Mouse (Mus musculus) kidney, embryonic 15.5 days (tissue): ENCODE results near the gene Borcs6. TPM values are rescaled to one million over a fixed set of nuclear protein-coding genes. Genes with fewer than 3 reads are reported as not detected.
A peak's percentile ranks its signal among the peaks of the same experiment; 100 is the strongest.

ENCODE experiments used
- ATAC-seq: fragments of 200-750 bp; cut with Nextera tagmentation; replicated peaks from 2 replicates; pipeline ENCODE4 v1.8.0; 2017; ENCODE audit warnings: moderate TSS enrichment; ENCODE audit not compliant: low FRiP score
- H3K27ac ChIP-seq: fragments of 300-500 bp; sonication (generic); 2 replicates; pipeline ENCODE4 v1.5.1; 2015; ENCODE audit warnings: mild to moderate bottlenecking, inconsistent platforms
- H3K27me3 ChIP-seq: fragments of 300-500 bp; sonication (generic); 2 replicates; pipeline ENCODE4 v1.6.1; 2015; ENCODE audit warnings: inconsistent platforms
- H3K36me3 ChIP-seq: fragments of 300-500 bp; sonication (generic); 2 replicates; pipeline ENCODE4 v1.6.1; 2015; ENCODE audit warnings: inconsistent platforms
- H3K4me1 ChIP-seq: fragments of 300-500 bp; sonication (generic); 2 replicates; pipeline ENCODE4 v1.6.1; 2015; ENCODE audit warnings: inconsistent platforms
- H3K4me2 ChIP-seq: fragments of 300-500 bp; sonication (generic); 2 replicates; pipeline ENCODE4 v1.6.1; 2015; ENCODE audit warnings: moderate library complexity, mild to moderate bottlenecking, inconsistent platforms
- H3K4me3 ChIP-seq: fragments of 300-500 bp; sonication (generic); replicated peaks from 2 replicates; pipeline ENCODE4 v1.5.1; 2015; ENCODE audit warnings: mild to moderate bottlenecking, inconsistent platforms
- H3K9ac ChIP-seq: fragments of 300-500 bp; sonication (generic); 2 replicates; pipeline ENCODE4 v1.6.1; 2015; ENCODE audit warnings: mild to moderate bottlenecking, inconsistent platforms
- H3K9me3 ChIP-seq: fragments of 300-500 bp; sonication (generic); replicated peaks from 2 replicates; pipeline ENCODE4 v1.6.1; 2016; ENCODE audit warnings: inconsistent platforms
- WGBS: fragments of 180-500 bp; shearing (Covaris S2); methylation state at CpG from one replicate; pipeline ENCODE4 v1.1.7; 2015; ENCODE audit warnings: mixed read lengths; 5-methylcytosine and 5-hydroxymethylcytosine counted together
- polyA plus RNA-seq: library from polyadenylated mRNA; unstranded; fragments of >200 nt; fragmentation: Nextera tagmentation; extraction: Ambion mirVana; gene quantifications from 2 replicates; pipeline ENCODE4 v1.2.1, GENCODE M21; 2015

Borcs6 gene
- polyA plus RNA-seq, 1 experiment from 2014 or later, result 8.7 TPM

GRCm38 (mm10) chr11:69035411-69035810 lies 24.1 kb upstream of the Borcs6 start:
- no peak overlapping the region for H3K9ac ChIP-seq
- peak overlapping the region; percentile 82 for H3K4me3 ChIP-seq
- 80% methylated on average over 9 of the region's 9 CpGs for WGBS
- H3K36me3 ChIP-seq, result peaks cover 57% of the 10 kb centered on the region
- H3K9me3 ChIP-seq, result no peaks in the 10 kb centered on the region
- peaks cover 32% of the 10 kb centered on the region for H3K4me1 ChIP-seq
- no peak for ATAC-seq
- no peaks in the 10 kb centered on the region for H3K27me3 ChIP-seq
- H3K4me2 ChIP-seq, result peak overlapping the region; percentile 65
- H3K27ac ChIP-seq, result peak overlapping the region; percentile 90

GRCm38 (mm10) chr11:69035849-69036248 lies 23.7 kb upstream of the Borcs6 start:
- Histone ChIP-seq H3K9me3 (no peaks in the 10 kb centered on the region), H3K4me2 (peak overlapping the region; percentile 65), H3K27me3 (no peaks in the 10 kb centered on the region), H3K4me3 (peak overlapping the region; percentile 82), H3K4me1 (peaks cover 32% of the 10 kb centered on the region), H3K9ac (no peak overlapping the region), H3K27ac (peak overlapping the region; percentile 90), H3K36me3 (peaks cover 53% of the 10 kb centered on the region)
- WGBS, result 7% methylated on average over 8 of the region's 8 CpGs
- peak; percentile 24 for ATAC-seq

DNA sequence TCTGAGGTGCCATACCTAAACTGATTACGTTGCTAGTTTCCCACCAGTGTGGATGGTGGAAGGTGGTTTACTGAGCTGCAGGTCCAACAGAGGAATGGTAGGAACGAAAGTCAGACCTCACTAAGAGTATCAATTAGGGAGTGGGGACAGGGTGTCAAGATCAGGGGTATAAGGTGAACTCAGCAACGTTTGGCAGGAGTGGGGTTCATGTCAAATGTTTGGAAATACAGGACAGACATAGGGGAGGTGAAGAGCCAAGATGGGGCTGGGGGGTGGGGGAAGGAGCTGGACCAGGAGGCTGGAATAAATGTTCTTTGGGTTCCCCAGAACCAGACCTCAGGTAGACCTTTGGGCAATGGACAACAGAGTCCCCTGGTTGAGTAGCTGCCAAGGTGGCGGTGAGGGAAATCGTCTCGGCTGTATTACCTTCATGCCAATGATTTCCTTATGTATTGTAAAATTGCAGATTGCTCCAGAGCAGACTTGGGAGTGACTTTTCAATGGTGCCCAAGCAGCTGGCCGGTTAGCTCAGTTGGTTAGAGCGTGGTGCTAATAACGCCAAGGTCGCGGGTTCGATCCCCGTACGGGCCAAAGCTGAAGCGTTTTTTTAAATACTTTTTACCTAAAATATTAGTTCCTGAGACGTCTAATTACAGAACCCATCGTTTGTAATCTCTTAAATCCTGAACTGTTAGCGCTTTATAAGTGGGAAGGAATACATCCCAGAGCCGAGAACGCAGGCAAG lies 22.9 kb upstream of the Borcs6 start:
- ATAC-seq, result no peak
- peaks cover 44% of the 10 kb centered on the region for H3K36me3 ChIP-seq
- 10% methylated on average over 20 of the region's 20 CpGs for WGBS

GRCm38 (mm10) chr11:69037231-69038061 lies 22.1 kb upstream of the Borcs6 start:
- Histone ChIP-seq H3K4me2 (peak overlapping the region; percentile 65), H3K36me3 (peaks cover 37% of the 10 kb centered on the region), H3K9ac (peak overlapping the region; percentile 74), H3K9me3 (no peaks in the 10 kb centered on the region), H3K4me1 (peaks cover 32% of the 10 kb centered on the region), H3K4me3 (peak overlapping the region; percentile 82), H3K27me3 (no peaks in the 10 kb centered on the region), H3K27ac (peak overlapping the region; percentile 90)
- ATAC-seq, result peak; percentile 20
- under 1% methylated on average over 34 of the region's 34 CpGs for WGBS

More for the DNA sequence above, 22.9 kb upstream of the Borcs6 start:
- peak overlapping the region; percentile 90 for H3K27ac ChIP-seq
- H3K4me1 ChIP-seq, result peaks cover 32% of the 10 kb centered on the region
- H3K4me2 ChIP-seq, result peak overlapping the region; percentile 65
- H3K9me3 ChIP-seq, result no peaks in the 10 kb centered on the region
- H3K9ac ChIP-seq, result peak overlapping the region; percentile 74
- peak overlapping the region; percentile 82 for H3K4me3 ChIP-seq
- no peaks in the 10 kb centered on the region for H3K27me3 ChIP-seq

- Histone ChIP-seq H3K36me3 (peaks cover 29% of the 10 kb centered on the region), H3K9me3 (no peaks in the 10 kb centered on the region), H3K27ac (no peak overlapping the region), H3K27me3 (no peaks in the 10 kb centered on the region), H3K4me2 (peak overlapping the region; percentile 65), H3K4me1 (peaks cover 32% of the 10 kb centered on the region), H3K9ac (no peak overlapping the region), H3K4me3 (peak overlapping the region; percentile 82; the same call in 1 of the 2 replicates)
- no peak for ATAC-seq
- 66% methylated on average over 5 of the region's 5 CpGs for WGBS
Observed at GRCm38 (mm10) chr11:69038173-69038572, 21.3 kb upstream of the Borcs6 start.

DNA sequence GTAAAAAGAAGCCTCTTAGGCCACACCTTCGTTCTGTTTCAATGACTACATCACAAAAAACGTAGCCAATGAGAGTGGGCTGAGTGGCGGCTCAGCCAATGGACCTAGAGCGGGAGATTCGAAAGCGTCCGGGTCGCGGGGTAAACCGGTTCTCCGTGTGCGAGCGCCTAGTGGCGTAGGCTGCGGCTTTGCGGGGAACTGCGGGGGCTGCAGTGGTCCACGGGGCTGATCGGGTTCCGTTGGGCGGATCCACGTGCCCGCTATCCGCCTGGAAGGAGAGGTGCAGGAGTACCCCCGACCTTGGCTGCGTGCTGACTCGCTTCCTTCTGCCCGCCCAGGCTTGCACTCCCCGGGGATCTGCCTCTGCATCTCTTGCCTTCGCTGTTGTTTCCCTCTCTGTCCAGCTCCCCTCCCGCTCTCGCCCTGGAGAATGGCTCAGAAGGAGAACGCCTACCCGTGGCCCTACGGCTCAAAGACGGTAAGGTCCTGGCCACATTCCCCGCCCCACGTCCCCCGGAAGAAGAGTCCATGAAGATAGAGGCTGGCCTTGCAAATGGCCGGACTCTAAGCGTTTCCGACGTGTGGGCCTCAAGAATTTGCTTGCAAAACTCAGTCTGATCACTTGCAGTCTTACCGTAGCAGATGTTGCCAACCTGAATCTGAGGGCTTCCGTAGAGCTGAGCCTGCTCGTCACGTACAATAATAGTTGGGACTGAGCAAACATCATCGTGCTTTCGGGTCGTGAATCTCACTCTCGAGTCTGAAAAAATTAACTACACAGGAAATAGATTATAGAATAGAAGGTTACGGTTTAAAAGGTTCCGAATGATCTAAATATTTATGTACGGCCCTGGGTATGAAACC lies 13.8 kb upstream of the Borcs6 start, which contains the start of gene Aurkb:
TSS of gene Aurkb (plus strand) at position 117 of the 864 bp plus-strand sequence.
- Histone ChIP-seq H3K4me2 (peak within 1 kb of the TSS; percentile 70), H3K9me3 (no peaks in the 10 kb centered on the region), H3K4me3 (peak within 1 kb of the TSS; percentile 74), H3K4me1 (peaks cover 31% of the 10 kb centered on the region), H3K36me3 (peaks cover 31% of the 10 kb centered on the region), H3K27ac (peak within 1 kb of the TSS; percentile 95), H3K27me3 (no peaks in the 10 kb centered on the region), H3K9ac (peak within 1 kb of the TSS; percentile 67)
- WGBS, result under 1% methylated on average over 54 of the region's 54 CpGs
- peak; percentile 84 for ATAC-seq

DNA sequence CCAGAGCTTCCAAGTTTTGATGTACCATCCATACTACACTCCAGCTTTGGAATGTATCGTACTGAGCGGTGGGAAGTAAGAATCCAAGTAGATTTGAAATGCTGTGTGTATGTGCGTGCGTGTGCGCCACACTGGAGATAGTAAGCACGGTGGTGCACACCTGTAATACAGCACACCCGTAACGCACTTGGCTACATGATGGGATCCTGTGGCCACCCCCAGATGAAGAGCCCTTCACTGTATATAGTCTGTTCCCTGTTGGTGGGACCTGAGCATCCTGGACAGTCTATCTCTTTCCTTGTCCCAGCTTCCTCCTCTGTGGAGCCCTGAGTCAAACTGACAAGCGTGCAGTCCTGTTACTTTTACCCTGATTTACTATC lies 13.1 kb upstream of the Borcs6 start:
- Histone ChIP-seq H3K4me3 (peak overlapping the region; percentile 74), H3K9me3 (no peaks in the 10 kb centered on the region), H3K4me2 (peak overlapping the region; percentile 70), H3K36me3 (peaks cover 37% of the 10 kb centered on the region), H3K27ac (peak overlapping the region; percentile 95), H3K27me3 (no peaks in the 10 kb centered on the region), H3K9ac (peak overlapping the region; percentile 67), H3K4me1 (peaks cover 31% of the 10 kb centered on the region)
- WGBS, result 9% methylated on average over 9 of the region's 9 CpGs
- no peak for ATAC-seq

DNA sequence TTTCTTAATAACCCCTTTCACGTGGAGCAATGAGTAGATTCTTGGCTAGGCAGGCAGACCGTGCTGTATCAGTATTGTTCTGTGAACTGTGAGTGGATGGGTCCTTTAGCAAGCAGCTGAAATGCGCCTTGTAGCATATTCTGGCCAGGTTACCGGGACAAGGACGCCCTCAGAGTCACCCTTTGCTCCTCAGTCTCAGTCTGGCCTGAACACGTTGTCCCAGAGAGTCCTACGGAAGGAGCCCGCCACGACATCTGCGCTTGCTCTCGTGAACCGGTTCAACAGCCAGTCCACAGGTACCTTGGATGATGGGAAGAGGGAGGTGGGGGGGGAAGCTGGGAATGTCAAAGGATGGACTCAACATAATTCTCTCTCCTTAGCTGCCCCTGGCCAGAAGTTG lies 11.9 kb upstream of the Borcs6 start:
- Histone ChIP-seq H3K9ac (no peak overlapping the region), H3K4me2 (peak overlapping the region; percentile 70), H3K36me3 (peaks cover 46% of the 10 kb centered on the region), H3K27me3 (no peaks in the 10 kb centered on the region), H3K4me1 (peaks cover 31% of the 10 kb centered on the region), H3K9me3 (no peaks in the 10 kb centered on the region), H3K4me3 (peak overlapping the region; percentile 74), H3K27ac (no peak overlapping the region)
- no peak for ATAC-seq
- 87% methylated on average over 12 of the region's 12 CpGs for WGBS

- no peak for ATAC-seq
- WGBS, result 93% methylated on average over 14 of the region's 14 CpGs
- H3K9ac ChIP-seq, result no peak overlapping the region
- H3K27ac ChIP-seq, result no peak overlapping the region
- H3K4me1 ChIP-seq, result peaks cover 31% of the 10 kb centered on the region
- peak overlapping the region; percentile 74; the same call in 1 of the 2 replicates for H3K4me3 ChIP-seq
- H3K27me3 ChIP-seq, result no peaks in the 10 kb centered on the region
- no peak overlapping the region for H3K4me2 ChIP-seq
- peaks cover 50% of the 10 kb centered on the region for H3K36me3 ChIP-seq
- H3K9me3 ChIP-seq, result no peaks in the 10 kb centered on the region
Observed at GRCm38 (mm10) chr11:69048151-69048550, 11.4 kb upstream of the Borcs6 start.

- H3K9ac ChIP-seq, result no peak overlapping the region
- no peak overlapping the region for H3K4me2 ChIP-seq
- 92% methylated on average over 8 of the region's 8 CpGs for WGBS
- no peak for ATAC-seq
- peaks cover 29% of the 10 kb centered on the region for H3K4me1 ChIP-seq
- no peaks in the 10 kb centered on the region for H3K9me3 ChIP-seq
- no peak overlapping the region for H3K4me3 ChIP-seq
- H3K36me3 ChIP-seq, result peaks cover 63% of the 10 kb centered on the region
- no peak overlapping the region for H3K27ac ChIP-seq
- no peaks in the 10 kb centered on the region for H3K27me3 ChIP-seq
Observed at GRCm38 (mm10) chr11:69050748-69051147, 8.8 kb upstream of the Borcs6 start.

DNA sequence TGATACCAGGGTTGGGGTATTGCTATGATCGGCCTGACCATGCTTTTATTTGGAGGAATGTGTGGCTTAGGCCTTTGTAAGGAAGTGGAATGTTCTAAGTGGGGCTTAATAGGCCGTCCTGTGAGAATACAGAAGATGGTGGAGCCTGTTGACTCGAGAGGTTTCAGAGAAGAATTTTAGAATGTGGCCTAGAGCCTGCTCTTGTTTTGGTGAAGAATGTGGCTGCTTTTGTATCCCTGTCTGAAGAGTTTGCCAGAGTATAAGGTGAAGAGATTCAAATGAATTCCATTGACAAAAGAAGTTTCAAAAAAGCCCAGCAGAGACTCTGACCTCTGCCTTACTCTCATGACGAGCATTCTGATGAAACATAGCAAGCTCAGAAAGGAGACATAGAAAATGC lies 7.7 kb upstream of the Borcs6 start:
- H3K9ac ChIP-seq, result no peak overlapping the region
- no peak overlapping the region for H3K4me3 ChIP-seq
- H3K9me3 ChIP-seq, result no peaks in the 10 kb centered on the region
- 90% methylated on average over 4 of the region's 4 CpGs for WGBS
- no peak overlapping the region for H3K4me2 ChIP-seq
- peaks cover 63% of the 10 kb centered on the region for H3K36me3 ChIP-seq
- H3K27ac ChIP-seq, result no peak overlapping the region
- peaks cover 24% of the 10 kb centered on the region for H3K4me1 ChIP-seq
- H3K27me3 ChIP-seq, result no peaks in the 10 kb centered on the region
- ATAC-seq, result no peak
